Mouse (Mus musculus): ENCODE results near the gene Hs6st3. TPM values are rescaled to one million over a fixed set of nuclear protein-coding genes. Genes with fewer than 3 reads are reported as not detected.

Hs6st3 gene
- polyA plus RNA-seq, 1 experiment from 2014 or later = not detected

- H3K4me2 ChIP-seq (ENCODE audit: low read depth, low read length) = no peak overlapping the region
- H3K27me3 ChIP-seq (ENCODE audit: control insufficient read depth, insufficient read depth, low read depth, low read length) = no peaks in the 10 kb centered on the region
- no peaks in the 10 kb centered on the region for H3K9me3 ChIP-seq (replicated peaks; ENCODE audit: control insufficient read depth, low read length)
- no peak overlapping the region for H3K4me3 ChIP-seq (ENCODE audit: low read depth, low read length)
- H3K9ac ChIP-seq (ENCODE audit: low read depth, low read length) = no peak overlapping the region
- no peak for ATAC-seq (ENCODE audit: low read depth)
- no peaks in the 10 kb centered on the region for H3K36me3 ChIP-seq (ENCODE audit: control insufficient read depth, insufficient read depth)
- no peak overlapping the region for H3K27ac ChIP-seq (ENCODE audit: low read length)
- 31% methylated on average over 3 of the region's 3 CpGs for WGBS (ENCODE audit: insufficient replicate concordance)
- H3K4me1 ChIP-seq (ENCODE audit: control insufficient read depth, low read depth, low read length) = no peaks in the 10 kb centered on the region
Observed at GRCm38 (mm10) chr14:119124061-119124460, 14.1 kb upstream of the Hs6st3 start.

GRCm38 (mm10) chr14:119125840-119126239, 12.3 kb upstream of the Hs6st3 start:
- H3K9ac ChIP-seq (ENCODE audit: low read depth, low read length) = no peak overlapping the region
- no peak overlapping the region for H3K4me2 ChIP-seq (ENCODE audit: low read depth, low read length)
- no peak overlapping the region for H3K4me3 ChIP-seq (ENCODE audit: low read depth, low read length)
- H3K9me3 ChIP-seq (replicated peaks; ENCODE audit: control insufficient read depth, low read length) = no peaks in the 10 kb centered on the region
- no peaks in the 10 kb centered on the region for H3K27me3 ChIP-seq (ENCODE audit: control insufficient read depth, insufficient read depth, low read depth, low read length)
- WGBS (ENCODE audit: insufficient replicate concordance) = 65% methylated on average over 4 of the region's 4 CpGs
- no peak overlapping the region for H3K27ac ChIP-seq (ENCODE audit: low read length)
- no peaks in the 10 kb centered on the region for H3K4me1 ChIP-seq (ENCODE audit: control insufficient read depth, low read depth, low read length)
- ATAC-seq (ENCODE audit: low read depth) = no peak
- no peaks in the 10 kb centered on the region for H3K36me3 ChIP-seq (ENCODE audit: control insufficient read depth, insufficient read depth)

- ATAC-seq (ENCODE audit: low read depth) = no peak
- no peak overlapping the region for H3K4me3 ChIP-seq (ENCODE audit: low read depth, low read length)
- no peaks in the 10 kb centered on the region for H3K9me3 ChIP-seq (replicated peaks; ENCODE audit: control insufficient read depth, low read length)
- no peak overlapping the region for H3K9ac ChIP-seq (ENCODE audit: low read depth, low read length)
- H3K27ac ChIP-seq (ENCODE audit: low read length) = no peak overlapping the region
- H3K4me1 ChIP-seq (ENCODE audit: control insufficient read depth, low read depth, low read length) = no peaks in the 10 kb centered on the region
- H3K27me3 ChIP-seq (ENCODE audit: control insufficient read depth, insufficient read depth, low read depth, low read length) = no peaks in the 10 kb centered on the region
- no peaks in the 10 kb centered on the region for H3K36me3 ChIP-seq (ENCODE audit: control insufficient read depth, insufficient read depth)
- H3K4me2 ChIP-seq (ENCODE audit: low read depth, low read length) = no peak overlapping the region
- WGBS (ENCODE audit: insufficient replicate concordance) = 52% methylated on average over 2 of the region's 2 CpGs
Observed at GRCm38 (mm10) chr14:119127330-119127729, 10.8 kb upstream of the Hs6st3 start.

- H3K4me2 ChIP-seq (ENCODE audit: low read depth, low read length) = peak overlapping the region; percentile 64
- no peaks in the 10 kb centered on the region; the same call in 1 of the 2 replicates for H3K4me1 ChIP-seq (ENCODE audit: control insufficient read depth, low read depth, low read length)
- H3K9me3 ChIP-seq (replicated peaks; ENCODE audit: control insufficient read depth, low read length) = no peaks in the 10 kb centered on the region
- no peaks in the 10 kb centered on the region for H3K36me3 ChIP-seq (ENCODE audit: control insufficient read depth, insufficient read depth)
- no peak overlapping the region for H3K27ac ChIP-seq (ENCODE audit: low read length)
- H3K4me3 ChIP-seq (ENCODE audit: low read depth, low read length) = peak overlapping the region; percentile 54
- H3K27me3 ChIP-seq (ENCODE audit: control insufficient read depth, insufficient read depth, low read depth, low read length) = peaks cover 46% of the 10 kb centered on the region
- 0 out of 2 replicates have a peak, but pooled peaks have one; percentile 24 for ATAC-seq (ENCODE audit: low read depth)
- WGBS (ENCODE audit: insufficient replicate concordance) = under 1% methylated on average over 38 of the region's 38 CpGs
- H3K9ac ChIP-seq (ENCODE audit: low read depth, low read length) = no peak overlapping the region
Observed at GRCm38 (mm10) chr14:119137512-119137905, 632 bp upstream of the Hs6st3 start.

GRCm38 (mm10) chr14:119138786-119139100, 602 bp downstream of the Hs6st3 start:
- Histone ChIP-seq H3K4me3 (ENCODE audit: low read depth, low read length) (peak overlapping the region; percentile 54), H3K9ac (ENCODE audit: low read depth, low read length) (no peak overlapping the region), H3K27me3 (ENCODE audit: control insufficient read depth, insufficient read depth, low read depth, low read length) (peaks cover 46% of the 10 kb centered on the region), H3K27ac (ENCODE audit: low read length) (no peak overlapping the region), H3K4me1 (ENCODE audit: control insufficient read depth, low read depth, low read length) (no peaks in the 10 kb centered on the region; the same call in 1 of the 2 replicates), H3K9me3 (replicated peaks; ENCODE audit: control insufficient read depth, low read length) (no peaks in the 10 kb centered on the region), H3K4me2 (ENCODE audit: low read depth, low read length) (peak overlapping the region; percentile 64), H3K36me3 (ENCODE audit: control insufficient read depth, insufficient read depth) (no peaks in the 10 kb centered on the region)
- 1% methylated on average over 20 of the region's 20 CpGs for WGBS (ENCODE audit: insufficient replicate concordance)
- no peak for ATAC-seq (ENCODE audit: low read depth)

- ATAC-seq (ENCODE audit: low read depth) = no peak
Observed at GRCm38 (mm10) chr14:119139381-119139950, 1.3 kb downstream of the Hs6st3 start.

GRCm38 (mm10) chr14:119153088-119153487, 14.9 kb downstream of the Hs6st3 start:
- Histone ChIP-seq H3K9ac (ENCODE audit: low read depth, low read length) (no peak overlapping the region), H3K36me3 (ENCODE audit: control insufficient read depth, insufficient read depth) (no peaks in the 10 kb centered on the region), H3K27ac (ENCODE audit: low read length) (no peak overlapping the region), H3K4me3 (ENCODE audit: low read depth, low read length) (no peak overlapping the region), H3K4me1 (ENCODE audit: control insufficient read depth, low read depth, low read length) (no peaks in the 10 kb centered on the region), H3K27me3 (ENCODE audit: control insufficient read depth, insufficient read depth, low read depth, low read length) (no peaks in the 10 kb centered on the region), H3K9me3 (replicated peaks; ENCODE audit: control insufficient read depth, low read length) (no peaks in the 10 kb centered on the region; the same call in 1 of the 2 replicates), H3K4me2 (ENCODE audit: low read depth, low read length) (no peak overlapping the region)
- ATAC-seq (ENCODE audit: low read depth) = no peak
- 44% methylated on average over 2 of the region's 2 CpGs for WGBS (ENCODE audit: insufficient replicate concordance)

More at GRCm38 (mm10) chr14:119139381-119139950, 1.3 kb downstream of the Hs6st3 start:
- H3K9me3 ChIP-seq (replicated peaks; ENCODE audit: control insufficient read depth, low read length) = no peaks in the 10 kb centered on the region
- H3K27ac ChIP-seq (ENCODE audit: low read length) = no peak overlapping the region
- 36% methylated on average over 9 of the region's 9 CpGs for WGBS (ENCODE audit: insufficient replicate concordance)
- H3K4me3 ChIP-seq (ENCODE audit: low read depth, low read length) = no peak overlapping the region
- H3K9ac ChIP-seq (ENCODE audit: low read depth, low read length) = no peak overlapping the region
- H3K4me1 ChIP-seq (ENCODE audit: control insufficient read depth, low read depth, low read length) = no peaks in the 10 kb centered on the region; the same call in 1 of the 2 replicates
- H3K4me2 ChIP-seq (ENCODE audit: low read depth, low read length) = no peak overlapping the region
- peaks cover 46% of the 10 kb centered on the region for H3K27me3 ChIP-seq (ENCODE audit: control insufficient read depth, insufficient read depth, low read depth, low read length)
- no peaks in the 10 kb centered on the region for H3K36me3 ChIP-seq (ENCODE audit: control insufficient read depth, insufficient read depth)

- Histone ChIP-seq H3K4me1 (ENCODE audit: control insufficient read depth, low read depth, low read length) (no peaks in the 10 kb centered on the region), H3K4me2 (ENCODE audit: low read depth, low read length) (no peak overlapping the region), H3K4me3 (ENCODE audit: low read depth, low read length) (no peak overlapping the region), H3K9ac (ENCODE audit: low read depth, low read length) (no peak overlapping the region), H3K9me3 (replicated peaks; ENCODE audit: control insufficient read depth, low read length) (no peaks in the 10 kb centered on the region), H3K27ac (ENCODE audit: low read length) (no peak overlapping the region), H3K27me3 (ENCODE audit: control insufficient read depth, insufficient read depth, low read depth, low read length) (no peaks in the 10 kb centered on the region), H3K36me3 (ENCODE audit: control insufficient read depth, insufficient read depth) (no peaks in the 10 kb centered on the region)
- WGBS (ENCODE audit: insufficient replicate concordance) = 70% methylated on average over 9 of the region's 9 CpGs
- no peak for ATAC-seq (ENCODE audit: low read depth)
Observed at GRCm38 (mm10) chr14:119193905-119194304, 55.8 kb downstream of the Hs6st3 start.

- no peaks in the 10 kb centered on the region for H3K27me3 ChIP-seq (ENCODE audit: control insufficient read depth, insufficient read depth, low read depth, low read length)
- H3K36me3 ChIP-seq (ENCODE audit: control insufficient read depth, insufficient read depth) = no peaks in the 10 kb centered on the region
- 54% methylated on average over 7 of the region's 7 CpGs for WGBS (ENCODE audit: insufficient replicate concordance)
- no peak overlapping the region for H3K4me2 ChIP-seq (ENCODE audit: low read depth, low read length)
- no peaks in the 10 kb centered on the region for H3K9me3 ChIP-seq (replicated peaks; ENCODE audit: control insufficient read depth, low read length)
- no peak overlapping the region for H3K9ac ChIP-seq (ENCODE audit: low read depth, low read length)
- no peak overlapping the region for H3K27ac ChIP-seq (ENCODE audit: low read length)
- no peak for ATAC-seq (ENCODE audit: low read depth)
- H3K4me3 ChIP-seq (ENCODE audit: low read depth, low read length) = no peak overlapping the region
- no peaks in the 10 kb centered on the region for H3K4me1 ChIP-seq (ENCODE audit: control insufficient read depth, low read depth, low read length)
Observed at GRCm38 (mm10) chr14:119203508-119203907, 65.4 kb downstream of the Hs6st3 start.
